8 mouse cellular contexts compared by ENCODE assay signal in genomic region chr2:71366618-71367124, GRCm38 (mm10). TPM values are rescaled to one million over a fixed set of nuclear protein-coding genes. Genes with fewer than 3 reads are reported as not detected.
DNase-seq lines count a peak whose midpoint lies in the region; ATAC-seq and TF ChIP-seq lines count a peak whose summit lies in the region.

No protein-coding gene starts in this region.

- H3K9me3 ChIP-seq in E14TG2a.4 (ENCODE audit: low read length), result no peaks in the 10 kb centered on the region
- no peaks in the 10 kb centered on the region for H3K9me3 ChIP-seq in forebrain, embryonic 12.5 days
- no peaks in the 10 kb centered on the region for H3K9me3 ChIP-seq in limb, embryonic 12.5 days
- no peaks in the 10 kb centered on the region for H3K9me3 ChIP-seq in neural tube, embryonic 13.5 days

- no peak for TF ChIP-seq CTCF in E14TG2a.4 (conservative IDR thresholded peaks at IDR 0.05; ENCODE audit: low read length)

- H3K4me2 ChIP-seq in forebrain, embryonic 12.5 days, result peak overlapping the region; percentile 71
- peak overlapping the region; percentile 74 for H3K4me2 ChIP-seq in limb, embryonic 12.5 days
- H3K4me2 ChIP-seq in neural tube, embryonic 13.5 days, result peak overlapping the region; percentile 70

- H3K36me3 ChIP-seq in E14TG2a.4 (ENCODE audit: insufficient read depth, low read length), result peaks cover 3% of the 10 kb centered on the region; the same call in 1 of the 2 replicates
- peaks cover 5% of the 10 kb centered on the region for H3K36me3 ChIP-seq in forebrain, embryonic 12.5 days (replicated peaks)
- H3K36me3 ChIP-seq in limb, embryonic 12.5 days, result peaks cover 6% of the 10 kb centered on the region; the same call in 1 of the 2 replicates
- H3K36me3 ChIP-seq in neural tube, embryonic 13.5 days, result peaks cover 7% of the 10 kb centered on the region

- intact Hi-C loops in heart, postnatal 10 days (cut with DNase I), result loop anchor here (1.0 to 5.0 kb wide), 3 partner anchors 23 to 166 kb away; no protein-coding TSS in a partner anchor

- WGBS in forebrain, embryonic 12.5 days, result 22% methylated on average over 9 of the region's 9 CpGs
- WGBS in limb, embryonic 12.5 days, result 22% methylated on average over 9 of the region's 9 CpGs
- 26% methylated on average over 9 of the region's 9 CpGs for WGBS in neural tube, embryonic 13.5 days

- H3K4me3 ChIP-seq in E14TG2a.4 (replicated peaks; ENCODE audit: low read length), result peak overlapping the region; percentile 92
- H3K4me3 ChIP-seq in forebrain, embryonic 12.5 days (replicated peaks), result peak overlapping the region; percentile 64
- peak overlapping the region; percentile 68 for H3K4me3 ChIP-seq in limb, embryonic 12.5 days (replicated peaks)
- peak overlapping the region; percentile 81 for H3K4me3 ChIP-seq in neural tube, embryonic 13.5 days

- H3K27ac ChIP-seq in forebrain, embryonic 12.5 days, result no peak overlapping the region
- no peak overlapping the region for H3K27ac ChIP-seq in limb, embryonic 12.5 days
- H3K27ac ChIP-seq in neural tube, embryonic 13.5 days (replicated peaks), result peak overlapping the region; percentile 84

- peaks cover 47% of the 10 kb centered on the region for H3K4me1 ChIP-seq in E14TG2a.4 (replicated peaks; ENCODE audit: low read depth, low read length)
- peaks cover 16% of the 10 kb centered on the region for H3K4me1 ChIP-seq in forebrain, embryonic 12.5 days
- H3K4me1 ChIP-seq in limb, embryonic 12.5 days (replicated peaks), result 0 out of 2 replicates have a peak, but pooled peaks cover 3% of the 10 kb centered on the region
- H3K4me1 ChIP-seq in neural tube, embryonic 13.5 days (replicated peaks), result peaks cover 22% of the 10 kb centered on the region

- H3K27me3 ChIP-seq in E14TG2a.4 (ENCODE audit: insufficient read depth, low read length), result no peaks in the 10 kb centered on the region
- H3K27me3 ChIP-seq in forebrain, embryonic 12.5 days, result peaks cover under 1% of the 10 kb centered on the region; the same call in 1 of the 2 replicates
- H3K27me3 ChIP-seq in limb, embryonic 12.5 days, result no peaks in the 10 kb centered on the region
- no peaks in the 10 kb centered on the region for H3K27me3 ChIP-seq in neural tube, embryonic 13.5 days

- ATAC-seq in forebrain, embryonic 12.5 days (ENCODE audit: low FRiP score), result no peak; the same call in 1 of the 2 replicates
- no peak for ATAC-seq in limb, embryonic 12.5 days (ENCODE audit: insufficient number of reproducible peaks, insufficient read depth, low FRiP score, low TSS enrichment, low read depth)
- ATAC-seq in neural tube, embryonic 13.5 days (ENCODE audit: low read depth), result peak; percentile 24; the same call in 1 of the 2 replicates

- peak; percentile 31 for DNase-seq in heart, adult 9 months (ENCODE audit: low spot score in 2 of 2)
- no peak for DNase-seq in heart, postnatal 10 days
- no peak for DNase-seq in cerebellum, postnatal 36 days
- no peak for DNase-seq in gastrocnemius, postnatal 10 days

- peak overlapping the region; percentile 82 for H3K9ac ChIP-seq in forebrain, embryonic 12.5 days
- peak overlapping the region; percentile 79 for H3K9ac ChIP-seq in limb, embryonic 12.5 days (replicated peaks)
- H3K9ac ChIP-seq in neural tube, embryonic 13.5 days, result peak overlapping the region; percentile 86

RNA-seq across cellular contexts. Expression of gene Slc25a12, which starts 0.9 kb away (rescaled TPM):
- 100 to 1,000 TPM; 213 to 220 TPM for total RNA-seq in heart, postnatal 10 days (2021)
- polyA plus RNA-seq in forebrain, embryonic 12.5 days (2016; fragmentation: Nextera tagmentation; extraction: Ambion mirVana), result 53.8 and 61.2 TPM in 2 replicates
- polyA plus RNA-seq in limb, embryonic 12.5 days (2016; fragmentation: Nextera tagmentation; extraction: Ambion mirVana), result 30.8 and 31.4 TPM in 2 replicates
- polyA plus RNA-seq in neural tube, embryonic 13.5 days (2015; fragmentation: Nextera tagmentation; extraction: Ambion mirVana), result 73.8 and 79.3 TPM in 2 replicates
- total RNA-seq in gastrocnemius, postnatal 10 days (2021), result 100 to 1,000 TPM; 269 to 340 TPM

RNA-seq across cellular contexts. Expression of gene Hat1, which starts 22.1 kb away (rescaled TPM):
- total RNA-seq in heart, postnatal 10 days (2021), result 10 to 100 TPM; 40.7 to 48.3 TPM
- polyA plus RNA-seq in forebrain, embryonic 12.5 days (2016; fragmentation: Nextera tagmentation; extraction: Ambion mirVana), result 176 and 178 TPM in 2 replicates
- polyA plus RNA-seq in limb, embryonic 12.5 days (2016; fragmentation: Nextera tagmentation; extraction: Ambion mirVana), result 142 and 147 TPM in 2 replicates
- 49.2 and 50.5 TPM in 2 replicates for polyA plus RNA-seq in neural tube, embryonic 13.5 days (2015; fragmentation: Nextera tagmentation; extraction: Ambion mirVana)
- 10 to 100 TPM; 17.4 to 20.3 TPM for total RNA-seq in gastrocnemius, postnatal 10 days (2021)

Comparison
In these comparisons a context has a peak if more than half of its experiments do, and no peak if none do; other contexts are left out.
1. DNase-seq: peak in heart, adult 9 months (2 of 2); none in heart, postnatal 10 days (0 of 2), cerebellum, postnatal 36 days (0 of 2) and gastrocnemius, postnatal 10 days (single experiment).
2. Peak in every context shown above with its lines, with median percentiles within 50 percentile points of each other: H3K4me3 ChIP-seq, H3K4me2 ChIP-seq and H3K9ac ChIP-seq.